Mouse (Mus musculus): ENCODE measurements around the gene Kif3b. TPM values are rescaled to one million over a fixed set of nuclear protein-coding genes. Genes with fewer than 3 reads are reported as not detected.
"Not testable (repeated sequence)": the region's sequence is repeated elsewhere in the genome, so short reads cannot be mapped to it uniquely, and the experiment has no call there.

Kif3b gene
- polyA plus RNA-seq, 1 experiment from 2014 or later = 7.6 TPM

GRCm38 (mm10) chr2:153274919-153275247 is 16.3 kb upstream of the Kif3b start:
- ATAC-seq (ENCODE audit: insufficient number of reproducible peaks, insufficient read depth, low FRiP score, low TSS enrichment) = no peak
- H3K9me3 ChIP-seq = no peaks in the 10 kb centered on the region
- no peak overlapping the region for H3K9ac ChIP-seq
- H3K36me3 ChIP-seq = no peaks in the 10 kb centered on the region
- H3K27me3 ChIP-seq = no peaks in the 10 kb centered on the region
- peaks cover 2% of the 10 kb centered on the region; the same call in 1 of the 2 replicates for H3K4me1 ChIP-seq
- H3K27ac ChIP-seq = no peak overlapping the region
- no peak overlapping the region for H3K4me3 ChIP-seq
- no peak overlapping the region for H3K4me2 ChIP-seq (replicated peaks)
- 79% methylated on average over 6 of the region's 6 CpGs for WGBS

- not testable (repeated sequence) for H3K4me3 ChIP-seq
- WGBS = 78% methylated on average over 3 of the region's 3 CpGs
Observed at GRCm38 (mm10) chr2:153275577-153275976, 15.6 kb upstream of the Kif3b start.

GRCm38 (mm10) chr2:153276440-153276839 is 14.8 kb upstream of the Kif3b start:
- Histone ChIP-seq H3K4me2 (replicated peaks) (no peak overlapping the region), H3K36me3 (no peaks in the 10 kb centered on the region), H3K9ac (no peak overlapping the region), H3K27me3 (no peaks in the 10 kb centered on the region), H3K4me3 (no peak overlapping the region), H3K27ac (no peak overlapping the region), H3K4me1 (no peaks in the 10 kb centered on the region), H3K9me3 (no peaks in the 10 kb centered on the region)
- 90% methylated on average over 8 of the region's 8 CpGs for WGBS
- no peak for ATAC-seq (ENCODE audit: insufficient number of reproducible peaks, insufficient read depth, low FRiP score, low TSS enrichment)

More at GRCm38 (mm10) chr2:153275577-153275976, 15.6 kb upstream of the Kif3b start:
- not testable (repeated sequence) for H3K27me3 ChIP-seq; H3K4me1 ChIP-seq; H3K4me2 ChIP-seq (replicated peaks); H3K9me3 ChIP-seq; H3K27ac ChIP-seq; H3K9ac ChIP-seq; ATAC-seq (ENCODE audit: insufficient number of reproducible peaks, insufficient read depth, low FRiP score, low TSS enrichment); H3K36me3 ChIP-seq

GRCm38 (mm10) chr2:153276846-153277245 is 14.4 kb upstream of the Kif3b start:
- not testable (repeated sequence) for H3K9me3 ChIP-seq, H3K27ac ChIP-seq

GRCm38 (mm10) chr2:153278357-153278756 is 12.9 kb upstream of the Kif3b start:
- no peak overlapping the region for H3K4me3 ChIP-seq
- H3K4me1 ChIP-seq = no peaks in the 10 kb centered on the region
- no peak overlapping the region for H3K27ac ChIP-seq
- 88% methylated on average over 5 of the region's 5 CpGs for WGBS
- H3K9me3 ChIP-seq = no peaks in the 10 kb centered on the region
- no peak overlapping the region for H3K9ac ChIP-seq
- ATAC-seq (ENCODE audit: insufficient number of reproducible peaks, insufficient read depth, low FRiP score, low TSS enrichment) = no peak
- no peaks in the 10 kb centered on the region for H3K36me3 ChIP-seq
- no peaks in the 10 kb centered on the region for H3K27me3 ChIP-seq
- no peak overlapping the region for H3K4me2 ChIP-seq (replicated peaks)

More at GRCm38 (mm10) chr2:153276846-153277245, 14.4 kb upstream of the Kif3b start:
- WGBS = 96% methylated on average over 5 of the region's 5 CpGs
- not testable (repeated sequence) for H3K27me3 ChIP-seq; H3K36me3 ChIP-seq; H3K4me2 ChIP-seq (replicated peaks); H3K4me3 ChIP-seq; H3K4me1 ChIP-seq; H3K9ac ChIP-seq; ATAC-seq (ENCODE audit: insufficient number of reproducible peaks, insufficient read depth, low FRiP score, low TSS enrichment)

GRCm38 (mm10) chr2:153283919-153284318 is 7.3 kb upstream of the Kif3b start:
- H3K27me3 ChIP-seq = no peaks in the 10 kb centered on the region
- H3K4me1 ChIP-seq = no peaks in the 10 kb centered on the region
- no peak for ATAC-seq (ENCODE audit: insufficient number of reproducible peaks, insufficient read depth, low FRiP score, low TSS enrichment)
- no peak overlapping the region for H3K9ac ChIP-seq
- no peaks in the 10 kb centered on the region for H3K36me3 ChIP-seq
- WGBS = 88% methylated on average over 6 of the region's 6 CpGs
- no peak overlapping the region for H3K4me2 ChIP-seq (replicated peaks)
- H3K4me3 ChIP-seq = no peak overlapping the region
- H3K9me3 ChIP-seq = no peaks in the 10 kb centered on the region
- no peak overlapping the region for H3K27ac ChIP-seq

GRCm38 (mm10) chr2:153286524-153286923 is 4.7 kb upstream of the Kif3b start:
- Histone ChIP-seq H3K4me1 (no peaks in the 10 kb centered on the region), H3K4me3 (no peak overlapping the region), H3K9me3 (no peaks in the 10 kb centered on the region), H3K4me2 (replicated peaks) (no peak overlapping the region), H3K27me3 (no peaks in the 10 kb centered on the region), H3K36me3 (no peaks in the 10 kb centered on the region), H3K9ac (no peak overlapping the region), H3K27ac (no peak overlapping the region)
- ATAC-seq (ENCODE audit: insufficient number of reproducible peaks, insufficient read depth, low FRiP score, low TSS enrichment) = no peak
- WGBS = 90% methylated on average over 4 of the region's 4 CpGs

GRCm38 (mm10) chr2:153287835-153288234 is 3.4 kb upstream of the Kif3b start:
- H3K9me3 ChIP-seq = no peaks in the 10 kb centered on the region
- no peaks in the 10 kb centered on the region for H3K36me3 ChIP-seq
- no peaks in the 10 kb centered on the region for H3K27me3 ChIP-seq
- H3K27ac ChIP-seq = no peak overlapping the region
- no peak overlapping the region for H3K4me3 ChIP-seq
- no peak for ATAC-seq (ENCODE audit: insufficient number of reproducible peaks, insufficient read depth, low FRiP score, low TSS enrichment)
- H3K4me1 ChIP-seq = peaks cover 13% of the 10 kb centered on the region
- no peak overlapping the region for H3K9ac ChIP-seq
- WGBS = 56% methylated on average over 6 of the region's 6 CpGs
- no peak overlapping the region for H3K4me2 ChIP-seq (replicated peaks)

GRCm38 (mm10) chr2:153292305-153292861 is 1.2 kb downstream of the Kif3b start:
- Histone ChIP-seq H3K4me2 (replicated peaks) (peak overlapping the region; percentile 89), H3K9ac (0 out of 2 replicates have a peak overlapping the region, but pooled peaks have one; percentile 88)
- 54% methylated on average over 7 of the region's 7 CpGs for WGBS

GRCm38 (mm10) chr2:153295196-153295595 is 4.0 kb downstream of the Kif3b start:
- Histone ChIP-seq H3K27me3 (no peaks in the 10 kb centered on the region), H3K9ac (no peak overlapping the region), H3K36me3 (no peaks in the 10 kb centered on the region), H3K9me3 (no peaks in the 10 kb centered on the region), H3K4me3 (no peak overlapping the region), H3K4me1 (peaks cover 13% of the 10 kb centered on the region), H3K4me2 (replicated peaks) (no peak overlapping the region), H3K27ac (no peak overlapping the region)
- WGBS = 85% methylated on average over 4 of the region's 4 CpGs
- no peak for ATAC-seq (ENCODE audit: insufficient number of reproducible peaks, insufficient read depth, low FRiP score, low TSS enrichment)

More at GRCm38 (mm10) chr2:153292305-153292861, 1.2 kb downstream of the Kif3b start:
- Histone ChIP-seq H3K9me3 (no peaks in the 10 kb centered on the region), H3K36me3 (no peaks in the 10 kb centered on the region), H3K27me3 (no peaks in the 10 kb centered on the region), H3K4me3 (peak overlapping the region; percentile 99; the same call in 1 of the 2 replicates), H3K4me1 (peaks cover 13% of the 10 kb centered on the region), H3K27ac (no peak overlapping the region)
- no peak for ATAC-seq (ENCODE audit: insufficient number of reproducible peaks, insufficient read depth, low FRiP score, low TSS enrichment)

GRCm38 (mm10) chr2:153297771-153298170 is 6.6 kb downstream of the Kif3b start:
- no peak overlapping the region for H3K9ac ChIP-seq
- ATAC-seq (ENCODE audit: insufficient number of reproducible peaks, insufficient read depth, low FRiP score, low TSS enrichment) = no peak
- 85% methylated on average over 4 of the region's 4 CpGs for whole genome bisulfite sequencing

GRCm38 (mm10) chr2:153298460-153298859 is 7.2 kb downstream of the Kif3b start:
- Histone ChIP-seq H3K27me3 (no peaks in the 10 kb centered on the region), H3K36me3 (no peaks in the 10 kb centered on the region), H3K9me3 (no peaks in the 10 kb centered on the region), H3K4me2 (replicated peaks) (no peak overlapping the region), H3K9ac (no peak overlapping the region), H3K27ac (no peak overlapping the region), H3K4me1 (no peaks in the 10 kb centered on the region), H3K4me3 (no peak overlapping the region)
- 81% methylated on average over 4 of the region's 4 CpGs for WGBS
- ATAC-seq (ENCODE audit: insufficient number of reproducible peaks, insufficient read depth, low FRiP score, low TSS enrichment) = no peak

More at GRCm38 (mm10) chr2:153297771-153298170, 6.6 kb downstream of the Kif3b start:
- H3K27me3 ChIP-seq = no peaks in the 10 kb centered on the region
- H3K9me3 ChIP-seq = no peaks in the 10 kb centered on the region
- H3K36me3 ChIP-seq = no peaks in the 10 kb centered on the region
- H3K4me3 ChIP-seq = no peak overlapping the region
- H3K4me1 ChIP-seq = peaks cover under 1% of the 10 kb centered on the region; the same call in 1 of the 2 replicates
- no peak overlapping the region for H3K4me2 ChIP-seq (replicated peaks)
- H3K27ac ChIP-seq = no peak overlapping the region

All from embryonic facial prominence, embryonic 12.5 days (tissue).